Mouse (Mus musculus): ENCODE results near the gene Cbr1. TPM values are rescaled to one million over a fixed set of nuclear protein-coding genes. Genes with fewer than 3 reads are reported as not detected.

Cbr1 gene
- total RNA-seq, 2 experiments from 2014 or later = 59.4 to 63.7 TPM

Other genes with a start within 250 kb of the Cbr1 start
- gene Setd4, start 1.8 kb upstream of the Cbr1 start, total RNA-seq (2021) = 10 to 100 TPM in 1 of 2 experiments, 1 to 10 TPM in 1; 9.5 to 10.7 TPM
- 1 to 10 TPM; 1.9 to 2.0 TPM for gene Gm5678, start 22.2 kb downstream of the Cbr1 start, total RNA-seq (2021)
- gene Cbr3, start 77.4 kb downstream of the Cbr1 start, total RNA-seq (2021) = 10 to 100 TPM; 10.7 to 14.1 TPM
- gene Dop1b, start 106.1 kb downstream of the Cbr1 start, total RNA-seq (2021) = 100 to 1,000 TPM in 1 of 2 experiments, 10 to 100 TPM in 1; 98.2 to 104 TPM
- gene Morc3, start 226.3 kb downstream of the Cbr1 start, total RNA-seq (2021) = 10 to 100 TPM; 32.1 to 36.1 TPM